Mouse (Mus musculus): ENCODE measurements around the gene Gm14434.
"Not testable (repeated sequence)": the region's sequence is repeated elsewhere in the genome, so short reads cannot be mapped to it uniquely, and the experiment has no call there.

Gm14434 gene

GRCm38 (mm10) chr2:176486683-176487082 lies at the start of gene Gm14434:
Gm14434 (minus strand) TSS chr2:176486783.
- DNase-seq (ENCODE audit: low spot score), result not testable (repeated sequence)

DNA sequence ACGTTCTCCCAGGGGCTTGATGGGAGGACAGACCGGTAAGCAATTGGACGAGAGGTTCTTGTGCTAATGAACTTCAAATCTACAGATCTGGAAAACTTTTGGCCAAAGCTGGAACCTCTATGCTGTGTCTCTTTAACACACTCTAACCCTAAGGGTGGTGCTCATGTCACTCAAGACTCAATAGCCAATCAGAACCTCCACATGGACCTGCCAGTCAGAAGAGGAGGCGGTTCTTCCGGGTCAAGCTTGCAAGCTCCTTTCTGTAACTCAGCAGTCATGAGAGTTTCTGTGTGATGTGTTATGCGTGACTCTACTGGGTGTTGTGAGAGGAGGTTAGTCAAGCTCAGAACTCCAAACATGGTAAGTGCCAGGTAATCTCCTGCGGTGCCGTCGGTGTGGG lies 34.2 kb upstream of the Gm14434 start, which contains the start of gene Zfp967:
Zfp967 (plus strand) TSS at position 301 of the 400 bp plus-strand sequence.
- DNase-seq (ENCODE audit: low spot score), result not testable (repeated sequence)

DNA sequence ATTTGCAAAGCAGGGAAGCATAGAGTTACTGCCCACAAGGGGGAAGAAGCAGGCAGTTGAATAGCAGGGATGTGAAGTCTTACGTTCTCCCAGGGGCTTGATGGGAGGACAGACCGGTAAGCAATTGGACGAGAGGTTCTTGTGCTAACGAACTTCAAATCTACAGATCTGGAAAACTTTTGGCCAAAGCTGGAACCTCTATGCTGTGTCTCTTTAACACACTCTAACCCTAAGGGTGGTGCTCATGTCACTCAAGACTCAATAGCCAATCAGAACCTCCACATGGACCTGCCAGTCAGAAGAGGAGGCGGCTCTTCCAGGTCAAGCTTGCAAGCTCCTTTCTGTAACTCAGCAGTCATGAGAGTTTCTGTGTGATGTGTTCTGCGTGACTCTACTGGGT lies 63.3 kb downstream of the Gm14434 start, which contains the start of gene Gm14435:
Gm14435 (plus strand) TSS at position 301 of the 400 bp plus-strand sequence.
- not testable (repeated sequence) for DNase-seq (ENCODE audit: low spot score)
